Mouse (Mus musculus): Measurements from ENCODE around the gene Lurap1l.
"Not testable (repeated sequence)": the region's sequence is repeated elsewhere in the genome, so short reads cannot be mapped to it uniquely, and the experiment has no call there.

The Lurap1l gene

DNA sequence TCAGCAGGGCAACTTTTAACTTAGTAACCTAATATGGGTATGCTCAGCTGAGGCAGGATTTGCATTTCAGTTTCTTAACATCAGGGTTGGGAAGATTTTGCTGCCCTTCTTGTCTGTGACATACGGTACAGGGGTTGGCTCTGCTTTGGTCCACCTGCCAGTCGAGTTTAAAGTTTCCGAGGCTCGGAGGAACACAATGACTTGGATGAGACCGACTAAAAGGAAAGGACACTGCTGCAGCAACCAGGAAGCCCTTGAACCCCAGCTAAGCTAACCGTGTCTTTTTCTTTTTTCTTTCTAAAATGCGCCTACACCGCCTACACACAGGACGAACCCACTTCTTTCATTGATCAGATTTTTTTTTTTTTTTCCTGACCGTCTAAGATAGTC, at the start of gene Lurap1l:
Lurap1l (plus strand) TSS at position 166 of the 390 bp plus-strand sequence.
- DNase-seq (ENCODE audit: low read depth) = peak; percentile 80

DNA sequence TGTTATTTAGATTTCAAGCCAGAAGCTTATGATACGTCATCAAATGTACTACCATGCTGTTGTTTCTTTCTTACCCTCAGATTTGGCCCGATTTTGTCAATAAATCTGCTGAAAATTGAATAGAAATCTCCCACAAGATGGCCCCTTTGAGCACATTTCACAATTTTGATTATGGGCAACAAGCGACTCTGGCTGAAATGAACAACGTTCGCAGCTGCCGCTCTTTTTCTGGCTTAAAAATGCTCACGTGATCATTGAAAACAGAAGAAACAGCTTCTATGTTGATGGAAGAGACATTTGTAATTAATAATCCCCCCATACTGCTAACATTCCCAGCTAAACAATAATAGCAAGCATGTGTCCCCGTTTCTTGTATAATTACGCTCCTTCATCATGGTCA, 47.5 kb upstream of the Lurap1l start:
- DNase-seq (ENCODE audit: low read depth) = no peak

DNA sequence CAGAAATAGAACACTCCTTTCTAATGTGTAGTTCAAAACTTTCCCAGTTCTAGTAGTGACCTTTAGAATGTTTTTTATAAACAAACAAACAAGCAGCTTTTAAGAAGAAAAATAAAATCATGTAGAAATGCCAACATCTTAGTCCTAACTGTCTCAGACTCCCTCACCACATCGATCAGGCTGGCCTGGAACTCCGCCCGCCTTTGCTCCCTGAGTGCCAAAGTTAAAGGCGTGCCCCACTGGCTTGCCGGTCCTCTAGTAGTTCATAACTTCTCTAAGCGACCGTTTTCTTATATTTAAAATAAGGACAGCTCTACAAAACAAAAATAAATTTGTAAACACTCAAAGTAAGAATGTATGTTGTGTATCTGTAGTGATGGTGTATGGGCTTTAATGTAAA, 46.5 kb upstream of the Lurap1l start:
- no peak for DNase-seq (ENCODE audit: low read depth)

DNA sequence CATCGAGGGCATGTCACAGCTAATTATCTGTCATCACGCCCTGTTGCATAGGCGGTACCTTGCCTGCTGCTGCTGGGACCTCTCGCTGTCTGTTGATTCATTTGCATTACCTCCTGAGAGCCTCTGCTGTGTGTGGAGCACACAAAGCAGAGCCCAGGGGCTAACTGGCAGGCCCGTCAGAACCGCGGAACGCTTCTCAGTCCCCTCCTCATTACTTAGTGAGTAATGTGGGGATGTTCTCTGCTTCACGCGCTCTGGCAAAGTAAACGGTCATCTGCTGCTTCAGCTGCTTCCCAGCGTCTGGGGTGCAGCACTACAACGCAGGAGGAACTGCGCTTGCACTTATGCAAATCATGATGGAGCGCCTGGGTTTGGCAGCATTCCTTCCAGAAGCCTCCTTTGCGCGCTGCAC, 45.9 kb upstream of the Lurap1l start:
- DNase-seq (ENCODE audit: low read depth) = no peak

DNA sequence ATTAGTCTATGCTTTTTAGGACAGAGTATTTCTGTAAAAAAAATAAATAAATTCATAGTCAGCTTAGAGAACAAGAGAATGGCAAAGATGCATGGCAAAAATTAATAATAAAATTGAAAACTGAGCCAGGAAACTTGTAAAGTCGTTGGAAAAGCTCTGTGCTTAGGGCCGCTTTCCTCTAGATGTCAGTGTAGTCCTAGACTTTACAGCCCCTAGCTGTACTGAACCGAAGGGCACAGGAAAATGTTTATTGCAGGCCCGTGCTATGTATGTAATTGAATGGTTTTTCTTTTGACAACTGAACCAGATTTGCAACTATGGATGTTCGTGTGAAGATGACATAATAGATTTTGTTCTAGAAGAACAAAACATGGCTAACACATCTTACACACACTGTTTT, 44.4 kb upstream of the Lurap1l start:
- peak; percentile 83 for DNase-seq (ENCODE audit: low read depth)

DNA sequence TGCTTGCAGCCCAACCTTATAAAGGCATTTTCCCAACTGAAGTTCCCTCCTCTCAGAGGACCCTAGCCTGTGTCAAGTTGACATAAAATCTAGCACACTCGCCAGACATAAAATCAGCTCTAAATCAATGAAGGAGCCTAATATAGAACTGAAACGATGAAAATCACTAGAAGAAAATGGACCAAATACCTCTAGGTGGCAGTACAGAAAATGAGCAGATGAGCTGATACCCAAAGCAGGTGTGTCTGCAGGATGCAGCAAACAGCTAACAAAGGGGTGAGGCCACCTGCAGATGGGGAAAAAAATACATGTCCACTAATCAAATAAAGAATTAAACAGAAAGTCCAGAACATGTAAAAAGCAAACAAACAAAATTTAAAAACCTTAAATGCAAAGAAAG, 40.8 kb upstream of the Lurap1l start:
- no peak for DNase-seq (ENCODE audit: low read depth)

DNA sequence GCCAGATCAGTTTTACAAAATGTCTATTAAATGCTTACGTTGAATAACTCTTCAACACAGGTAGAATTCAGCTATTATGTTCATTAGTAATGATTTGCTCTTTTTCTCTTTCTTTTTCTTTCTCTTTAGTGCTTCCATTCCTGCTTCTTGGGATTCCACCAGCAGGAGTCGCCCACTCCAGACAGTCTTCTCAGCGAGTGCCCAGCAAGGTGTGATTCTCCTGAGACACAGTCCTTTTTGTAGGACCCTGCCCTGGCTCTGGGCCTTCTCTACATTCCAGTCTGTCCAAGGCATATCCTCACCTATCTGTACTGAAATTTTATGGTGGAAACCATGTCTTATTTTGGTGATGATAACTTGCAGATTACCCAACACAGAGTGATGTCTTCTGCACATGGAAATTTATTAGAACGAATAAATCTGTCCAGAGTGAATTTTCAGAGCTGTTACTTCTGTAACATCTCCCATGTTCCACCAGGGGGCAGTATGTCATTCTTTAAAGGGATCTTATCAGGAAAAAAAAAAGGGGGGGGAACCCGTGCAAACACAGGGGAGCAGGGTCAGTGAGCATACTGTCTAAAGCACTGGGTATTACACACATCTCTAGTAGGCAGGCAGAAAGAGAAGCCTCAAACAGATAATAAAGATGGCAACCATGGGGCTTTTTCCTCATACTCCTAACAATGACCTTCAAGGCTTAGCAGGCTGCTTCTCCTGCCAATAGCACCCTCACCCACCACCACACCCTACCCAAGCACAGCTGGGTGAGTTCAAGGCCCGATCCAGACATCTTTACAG, 37.4 kb upstream of the Lurap1l start:
- peak; percentile 85 for DNase-seq (ENCODE audit: low read depth)

DNA sequence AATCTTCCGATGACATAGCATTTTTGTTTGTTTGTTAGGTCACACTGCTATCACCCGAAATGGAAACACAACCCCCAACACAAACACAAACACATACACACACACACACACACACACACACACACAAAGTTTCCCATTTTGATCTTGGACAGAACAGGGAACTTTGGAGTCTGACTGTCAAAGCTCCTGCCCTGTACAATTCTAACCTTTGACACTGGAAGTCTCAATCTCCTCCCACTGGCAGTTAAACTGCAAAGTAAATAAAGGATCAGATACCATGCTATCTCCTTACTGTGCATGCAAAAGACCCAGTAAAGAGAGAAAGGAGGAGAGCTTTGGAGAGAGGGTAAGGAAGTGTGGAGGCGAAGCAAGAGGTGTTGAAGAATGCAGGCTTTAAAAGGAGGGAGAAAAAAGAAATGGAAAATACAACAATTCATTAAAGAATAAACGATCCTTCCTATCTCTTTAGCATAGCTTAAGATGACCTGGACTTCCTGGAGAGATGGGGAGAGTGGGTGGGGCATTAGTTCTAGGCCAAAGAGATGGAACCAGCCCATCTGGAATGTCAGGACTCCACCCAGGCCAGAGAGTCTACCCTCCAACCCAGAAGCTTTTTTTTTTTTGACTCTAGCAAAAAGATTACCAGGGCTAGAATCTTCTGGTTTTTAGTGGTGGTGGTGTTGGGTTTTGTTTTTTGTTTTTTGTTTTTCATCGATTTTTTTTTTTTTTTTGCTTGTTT, 36.2 kb upstream of the Lurap1l start:
- DNase-seq (ENCODE audit: low read depth) = no peak

DNA sequence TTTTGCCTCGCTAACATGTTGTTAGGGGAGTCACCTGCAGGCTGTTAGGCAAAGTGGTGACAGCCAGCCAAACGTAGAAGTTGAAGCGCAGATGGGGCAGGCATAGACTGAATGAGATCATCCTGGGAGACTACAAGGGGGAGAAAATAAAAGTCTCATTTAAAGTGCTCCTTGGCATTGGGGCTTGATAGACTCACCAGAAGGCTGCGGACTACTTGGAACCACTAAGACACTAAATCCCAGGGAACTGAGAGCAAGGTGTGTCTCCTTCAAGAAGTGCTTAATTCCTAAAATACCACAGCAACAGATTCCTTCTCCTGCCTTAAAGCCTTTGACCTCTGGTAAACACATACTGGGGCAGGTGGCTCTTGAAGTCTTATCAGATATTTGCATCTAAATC, 35.4 kb upstream of the Lurap1l start:
- no peak for DNase-seq (ENCODE audit: low read depth)

DNA sequence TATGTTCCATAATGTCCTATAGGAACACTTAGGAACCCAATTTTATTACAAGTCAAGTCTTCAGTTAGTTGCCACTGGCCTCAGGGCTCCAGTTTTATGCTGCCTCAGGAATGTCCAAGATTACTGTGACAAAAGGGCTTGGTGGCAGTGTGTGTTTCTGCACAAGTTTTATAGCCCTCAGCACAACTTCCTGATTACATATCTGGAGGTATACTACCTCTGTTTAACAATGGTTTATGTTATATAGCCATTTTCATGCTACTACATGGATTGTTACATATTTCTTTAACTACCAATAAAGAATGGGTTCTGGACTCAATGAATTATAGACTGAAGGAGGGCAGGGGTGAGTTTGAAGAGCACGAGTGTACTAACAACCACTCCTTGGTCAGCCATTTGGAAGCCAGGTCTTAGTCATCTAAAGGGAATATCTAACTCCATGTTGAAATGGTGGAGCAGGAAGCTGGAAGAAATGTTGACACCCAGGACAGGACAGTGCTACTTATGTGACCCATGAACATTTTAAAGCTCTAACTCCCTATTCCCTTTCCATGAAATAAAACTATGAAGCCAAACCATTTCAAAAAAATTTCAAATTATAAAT, 28.3 kb upstream of the Lurap1l start:
- DNase-seq (ENCODE audit: low read depth) = no peak

DNA sequence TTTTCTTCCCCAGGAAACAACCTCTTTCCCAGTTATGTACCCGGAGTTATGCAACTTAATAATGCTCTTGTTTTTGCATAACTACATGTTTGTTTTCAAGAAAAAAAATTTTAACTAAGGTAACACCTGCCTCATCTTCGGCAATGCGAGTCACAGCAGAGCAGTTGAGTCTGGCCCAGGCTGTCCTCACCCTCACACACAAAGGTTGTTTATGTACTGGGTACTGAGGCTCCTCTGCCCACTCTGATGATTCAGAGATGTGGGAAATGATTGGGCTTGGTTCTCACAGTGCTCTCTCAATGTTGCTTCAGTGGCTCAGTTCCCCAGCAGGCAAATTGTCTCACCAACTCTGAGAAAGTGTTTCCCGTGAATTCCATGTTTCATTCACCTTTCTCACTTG, 23.8 kb upstream of the Lurap1l start:
- DNase-seq (ENCODE audit: low read depth) = peak; percentile 50

DNA sequence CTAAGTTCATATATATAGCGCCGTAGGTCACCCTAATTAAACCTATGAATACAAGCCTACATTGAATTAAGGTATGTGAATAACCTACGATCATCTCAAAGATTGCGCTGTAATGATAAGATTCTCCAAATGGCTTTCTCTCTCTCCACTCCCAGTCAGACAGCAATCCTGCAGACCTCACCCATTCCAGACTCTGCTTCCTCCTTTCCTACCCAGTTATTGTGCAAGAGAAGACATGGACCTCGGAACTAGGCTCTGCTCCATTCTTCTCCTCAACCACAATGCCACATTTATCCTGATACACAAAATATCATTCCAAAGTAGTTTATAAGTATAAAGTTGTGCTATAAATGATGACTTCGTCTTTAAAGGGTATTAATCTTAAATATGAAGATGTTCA, 19.4 kb upstream of the Lurap1l start:
- DNase-seq (ENCODE audit: low read depth) = no peak

DNA sequence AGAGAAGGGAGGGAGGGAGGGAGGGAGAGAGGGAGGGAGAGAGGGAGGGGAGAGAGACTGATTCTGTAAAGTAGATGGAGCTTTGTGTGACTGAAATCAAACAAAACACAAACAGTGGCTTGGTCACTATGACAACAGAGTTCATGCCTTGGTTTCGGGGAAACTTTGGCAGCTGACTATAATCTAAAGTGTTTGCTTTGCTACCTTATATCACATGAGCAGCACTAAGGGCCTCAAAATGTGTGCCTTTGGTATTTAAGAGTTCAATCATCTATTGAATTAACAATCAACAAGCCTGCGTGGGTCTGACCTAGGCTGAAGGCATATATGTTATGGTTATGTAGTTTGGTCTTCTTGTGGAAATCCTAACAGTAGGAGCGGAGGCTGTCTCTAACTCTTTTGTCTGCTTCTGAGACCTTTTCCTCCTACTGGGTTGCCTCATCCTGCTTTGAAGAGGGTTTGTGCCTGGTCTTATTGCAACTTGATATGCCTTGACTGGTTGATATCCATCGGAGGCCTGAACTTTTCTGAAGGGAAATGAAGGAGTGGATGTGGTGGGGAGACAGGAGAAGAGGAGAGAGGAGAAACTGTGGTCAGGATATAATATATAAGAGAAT, 15.1 kb upstream of the Lurap1l start:
- DNase-seq (ENCODE audit: low read depth) = peak; percentile 48

DNA sequence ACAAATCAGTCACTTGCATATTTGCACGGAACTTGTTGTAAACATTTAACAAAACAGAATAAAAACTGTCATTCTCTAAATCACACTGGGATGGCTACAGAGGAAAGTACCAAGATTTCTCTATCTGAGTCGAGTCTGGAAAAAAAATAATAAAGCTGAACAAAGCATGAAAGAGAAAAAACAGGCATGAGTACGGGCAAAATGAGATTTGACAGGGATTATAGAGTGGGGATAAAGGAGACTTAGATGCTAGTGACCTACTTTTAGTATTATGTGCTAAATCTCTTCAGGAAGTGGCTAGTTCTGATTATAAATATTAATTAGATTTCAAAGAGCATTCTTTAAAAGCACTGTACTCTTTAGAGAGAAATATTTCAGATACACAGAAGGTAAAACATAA, 3.7 kb upstream of the Lurap1l start:
- no peak for DNase-seq (ENCODE audit: low read depth)

DNA sequence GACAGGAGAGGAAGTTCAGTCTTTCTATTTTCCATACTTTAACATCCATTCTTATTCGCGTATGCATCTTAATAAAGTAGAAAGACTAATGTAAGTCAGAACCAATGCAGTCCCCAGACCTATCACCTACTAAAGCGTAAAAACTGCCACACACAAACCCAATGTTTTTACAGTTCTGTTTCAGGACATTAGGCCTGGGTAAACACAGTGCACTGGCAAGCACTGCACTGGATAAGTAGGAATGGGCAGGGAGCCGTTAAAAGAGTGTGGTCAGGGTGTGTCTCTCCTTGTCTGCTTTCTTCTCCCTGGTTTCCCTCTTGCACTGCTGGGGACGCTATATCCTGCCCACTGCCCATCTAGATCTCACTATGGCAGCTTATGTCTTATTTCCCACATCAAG, 2.5 kb upstream of the Lurap1l start:
- no peak for DNase-seq (ENCODE audit: low read depth)

DNA sequence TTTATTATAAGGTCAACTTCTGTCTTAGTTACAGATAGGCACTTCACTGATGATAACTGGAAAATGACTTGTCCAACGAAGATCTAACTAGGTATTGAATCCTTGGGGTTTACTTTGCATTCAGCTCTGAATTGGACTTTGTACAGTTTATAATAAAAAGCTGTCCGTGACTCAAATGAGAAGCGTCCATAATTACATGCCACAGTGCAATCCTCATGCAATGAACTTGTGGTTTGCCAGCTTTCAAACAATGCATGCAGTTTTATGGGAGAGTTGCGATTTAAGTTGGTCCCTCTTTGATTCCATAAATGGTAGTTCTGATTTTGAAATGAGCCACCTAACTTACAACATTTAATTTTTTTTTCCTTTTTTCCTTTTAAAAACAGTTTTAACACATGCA, 1.5 kb upstream of the Lurap1l start:
- peak; percentile 55 for DNase-seq (ENCODE audit: low read depth)

DNA sequence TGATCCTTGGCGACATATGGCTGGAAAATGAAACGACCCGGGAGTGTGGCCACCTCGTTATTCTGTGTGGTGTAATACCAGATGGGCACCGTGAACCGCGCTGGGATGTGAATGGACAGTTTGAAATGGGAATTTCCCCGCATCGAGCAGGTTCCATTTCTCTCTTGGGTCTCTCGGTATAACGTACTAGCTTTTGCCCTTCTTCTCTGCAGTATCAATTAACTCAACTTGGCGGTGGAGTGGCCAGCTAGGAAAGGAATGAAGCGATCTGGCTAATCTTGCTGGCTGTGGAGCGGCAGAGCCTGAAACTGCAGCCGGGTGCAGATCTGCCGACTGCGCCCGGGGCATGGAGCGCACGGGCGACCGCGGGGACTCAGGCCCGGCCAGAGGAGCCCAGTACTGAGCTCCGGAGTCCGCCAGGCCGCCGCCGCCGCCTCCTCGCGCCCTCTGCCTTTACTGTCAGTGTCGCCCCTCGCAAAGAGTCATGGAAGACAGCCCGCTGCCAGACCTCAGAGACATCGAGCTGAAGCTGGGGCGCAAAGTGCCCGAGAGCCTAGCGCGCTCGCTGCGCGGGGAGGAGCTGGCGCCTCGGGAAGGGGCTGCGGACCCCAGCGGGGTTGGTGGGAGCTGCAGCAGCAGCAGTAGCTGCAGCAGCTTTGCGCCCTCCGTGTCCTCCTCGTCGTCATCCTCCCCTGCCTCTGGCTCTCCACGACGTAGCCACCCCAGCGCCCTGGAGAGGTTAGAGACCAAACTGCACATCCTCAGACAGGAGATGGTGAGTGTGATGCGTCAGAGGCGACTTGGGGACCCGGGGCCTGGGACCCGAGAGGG, 640 bp downstream of the Lurap1l start:
- DNase-seq (ENCODE audit: low read depth) = peak; percentile 73

DNA sequence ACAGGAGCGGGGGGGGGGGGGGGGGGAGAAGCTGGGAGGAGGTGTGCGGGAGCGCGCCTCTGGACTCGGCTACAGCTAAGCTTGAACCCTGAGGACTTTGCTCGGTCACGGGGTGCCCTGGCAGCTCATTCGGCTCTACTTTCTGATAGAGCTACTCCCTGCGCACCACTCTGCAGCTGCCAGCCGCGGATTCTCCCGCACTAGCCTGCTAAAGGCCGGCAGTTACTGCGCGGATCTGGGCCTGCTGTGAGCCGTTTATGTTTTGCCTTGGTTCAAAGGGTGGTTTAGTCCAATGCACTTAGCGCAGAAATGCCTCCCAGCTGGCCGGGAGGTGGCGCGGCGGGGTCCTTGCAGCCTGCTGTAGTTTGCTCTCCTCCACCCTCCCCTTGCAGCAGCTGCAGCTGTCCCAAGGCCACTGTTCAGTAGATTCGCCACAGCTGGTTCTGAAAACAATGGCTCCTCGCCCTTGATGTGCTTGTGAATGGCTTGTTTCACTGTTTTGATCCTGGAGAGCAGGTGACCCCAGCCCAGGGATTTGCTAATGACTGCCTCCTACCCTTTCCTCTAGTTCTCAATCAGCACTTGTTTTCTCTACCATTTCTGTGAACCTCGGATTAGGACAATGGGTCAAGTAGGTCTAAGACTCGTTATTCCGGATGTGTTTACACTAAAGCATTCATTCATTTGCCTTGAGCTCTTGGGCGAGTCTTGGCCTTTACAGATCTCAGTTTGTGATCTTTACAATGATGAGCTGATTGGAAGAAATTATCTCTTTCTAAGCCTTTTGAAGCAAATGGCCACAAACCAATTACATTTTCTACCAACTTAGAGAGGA, 1.5 kb downstream of the Lurap1l start:
- peak; percentile 97 for DNase-seq (ENCODE audit: low read depth)

DNA sequence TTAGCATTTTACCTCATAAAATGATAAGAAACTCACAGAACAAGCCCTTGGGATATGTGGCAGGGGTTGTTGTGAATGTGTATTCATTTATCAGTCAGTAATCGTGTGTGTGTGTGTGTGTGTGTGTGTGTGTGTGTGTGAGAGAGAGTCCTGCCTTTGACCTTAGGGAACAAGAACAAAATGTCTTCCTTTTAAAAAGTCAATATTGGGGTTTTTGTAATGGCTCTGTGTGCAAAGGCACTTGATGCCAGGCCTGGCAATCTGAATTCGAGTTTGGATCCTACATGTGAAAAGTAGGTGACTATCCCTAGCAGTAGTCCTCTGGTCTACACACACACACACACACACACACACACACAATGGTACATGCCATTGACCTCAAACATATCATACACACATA, 4.8 kb downstream of the Lurap1l start:
- no peak for DNase-seq (ENCODE audit: low read depth)

DNA sequence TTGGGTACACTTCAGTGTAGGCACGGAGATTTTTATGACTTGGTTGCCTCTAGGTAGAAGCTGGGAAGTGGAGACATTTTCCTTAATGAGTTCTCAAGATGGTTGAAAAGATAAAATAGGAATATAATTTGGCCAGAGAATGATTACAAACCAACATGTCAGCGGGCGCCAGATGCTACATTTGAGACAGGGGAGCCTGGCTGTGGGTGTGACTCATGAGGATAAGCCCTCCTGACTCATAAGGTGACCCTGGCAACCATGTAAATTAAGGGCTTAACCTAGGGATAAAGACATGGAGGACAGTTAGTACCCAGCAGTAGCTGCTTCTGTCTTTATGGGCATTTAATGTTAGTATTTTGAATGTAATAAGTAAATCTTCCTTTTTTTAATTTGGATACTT, 6.2 kb downstream of the Lurap1l start:
- DNase-seq (ENCODE audit: low read depth) = peak; percentile 54

DNA sequence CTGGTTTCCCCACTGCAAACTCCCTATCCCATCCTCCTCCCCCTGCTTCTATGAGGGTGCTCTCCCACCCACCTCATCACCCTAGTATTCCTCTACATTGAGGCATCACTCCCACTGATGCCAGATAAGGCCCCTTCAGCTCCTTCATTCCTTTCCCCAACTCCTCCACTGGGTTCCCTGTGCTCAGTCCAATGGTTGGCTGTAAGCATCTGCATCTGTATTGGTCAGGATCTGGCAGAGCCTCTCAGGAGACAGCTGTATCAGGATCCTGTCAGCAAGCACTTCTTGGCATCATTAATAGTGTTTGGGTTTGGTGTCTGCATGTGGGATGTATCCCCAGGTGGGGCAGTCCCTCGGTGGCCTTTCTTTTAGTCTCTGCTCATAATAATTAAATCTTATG, 6.7 kb downstream of the Lurap1l start:
- not testable (repeated sequence) for DNase-seq (ENCODE audit: low read depth)

Data from NIH3T3 (cell line).